Mouse (Mus musculus) ovary, postnatal 10 days (tissue): ENCODE measurements at regions not wholly inside any gene's neighbourhood (a gene's known extent, or its start where the extent isn't known, plus 50 kb on each side); places are given as distances from the start of the nearest gene placed in this dataset.
"Not testable (repeated sequence)": the region's sequence is repeated elsewhere in the genome, so short reads cannot be mapped to it uniquely, and the experiment has no call there.

ENCODE experiments used
- DNase-seq: peaks from one replicate; pipeline ENCODE4 v3.0.0; 2022; ENCODE audit warnings: low spot score

- no peak for DNase-seq
These were observed 140.5 kb downstream of the Cdca7 start for GRCm38 (mm10) chr2:72616412-72616811.

GRCm38 (mm10) chr2:72619446-72619845, 143.5 kb downstream of the Cdca7 start:
- DNase-seq, result no peak

GRCm38 (mm10) chr2:72620182-72620652, 144.3 kb downstream of the Cdca7 start:
- no peak for DNase-seq

GRCm38 (mm10) chr2:72627915-72628314, 152.0 kb downstream of the Cdca7 start:
- DNase-seq, result no peak

- no peak for DNase-seq
These were observed 152.9 kb downstream of the Cdca7 start for GRCm38 (mm10) chr2:72628626-72629470.

GRCm38 (mm10) chr2:72629691-72630461, 153.9 kb downstream of the Cdca7 start:
- DNase-seq, result no peak

GRCm38 (mm10) chr2:72637881-72638620, 162.1 kb downstream of the Cdca7 start:
- DNase-seq, result no peak

GRCm38 (mm10) chr2:72639022-72639421, 163.1 kb downstream of the Cdca7 start:
- no peak for DNase-seq

- no peak for DNase-seq
These were observed 165.3 kb downstream of the Cdca7 start for GRCm38 (mm10) chr2:72641228-72641627.

GRCm38 (mm10) chr2:72644151-72644843, 168.3 kb downstream of the Cdca7 start:
- DNase-seq, result no peak

GRCm38 (mm10) chr2:72647642-72648041, 171.7 kb downstream of the Cdca7 start:
- DNase-seq, result no peak

GRCm38 (mm10) chr2:72648294-72648693, 172.3 kb downstream of the Cdca7 start:
- no peak for DNase-seq

- DNase-seq, result no peak
These were observed 179.9 kb downstream of the Cdca7 start for GRCm38 (mm10) chr2:72655864-72656263.

GRCm38 (mm10) chr2:72657101-72657920, 181.4 kb downstream of the Cdca7 start:
- no peak for DNase-seq

GRCm38 (mm10) chr2:72662396-72662795, 186.4 kb downstream of the Cdca7 start:
- DNase-seq, result no peak

GRCm38 (mm10) chr2:72662979-72663780, 187.2 kb downstream of the Cdca7 start:
- DNase-seq, result no peak

- not testable (repeated sequence) for DNase-seq
These were observed 191.4 kb downstream of the Cdca7 start for GRCm38 (mm10) chr2:72667396-72667795.

GRCm38 (mm10) chr2:72672908-72673901, 197.2 kb downstream of the Cdca7 start:
- no peak for DNase-seq

- DNase-seq, result no peak
These were observed 198.3 kb downstream of the Cdca7 start for GRCm38 (mm10) chr2:72674229-72674628.
